Mouse (Mus musculus): ENCODE data around the gene Slc10a3. TPM values are rescaled to one million over a fixed set of nuclear protein-coding genes. Genes with fewer than 3 reads are reported as not detected.

Gene Slc10a3
- polyA plus RNA-seq, 1 experiment from 2014 or later: 6.9 TPM

DNA sequence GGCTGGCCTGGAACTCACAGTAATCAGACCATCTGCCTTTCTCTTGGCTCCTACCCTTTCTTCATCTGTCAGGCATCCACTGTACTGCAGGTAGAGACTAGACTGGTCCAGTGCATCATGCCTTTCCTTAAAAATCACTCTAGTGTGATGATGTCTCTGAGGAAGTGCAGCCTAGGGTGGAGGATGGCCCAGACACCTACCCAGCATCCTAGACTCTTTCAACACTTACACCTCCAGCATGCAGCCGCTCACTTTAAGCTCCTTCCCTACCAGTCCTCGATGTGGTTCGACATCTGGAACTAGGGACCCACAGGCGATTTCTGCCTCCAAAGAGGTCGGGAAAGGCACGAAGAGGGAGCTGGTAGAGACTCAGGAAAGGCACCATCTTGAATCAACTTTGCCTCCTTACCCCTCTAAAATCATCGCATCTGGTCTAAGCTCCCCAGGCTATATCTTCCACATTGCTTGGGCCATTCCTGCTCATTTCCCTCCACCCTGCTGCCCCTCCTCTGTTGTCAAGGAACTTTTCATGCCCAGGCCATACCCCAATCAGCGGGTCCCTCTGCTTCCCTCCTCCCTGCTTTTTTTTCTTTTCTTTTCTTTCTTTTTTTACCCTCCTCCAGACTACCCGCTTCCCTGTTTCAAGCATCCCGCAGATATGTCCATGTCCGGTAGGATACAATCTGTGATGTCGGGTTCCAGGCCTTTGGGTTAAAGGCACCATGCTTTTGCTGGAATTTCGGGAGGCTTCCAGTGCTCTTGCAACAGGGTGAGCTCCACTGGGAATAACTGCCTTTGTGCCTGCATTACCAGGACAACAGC, 20.3 kb downstream of the Slc10a3 start:
- Histone ChIP-seq H3K36me3 (no peaks in the 10 kb centered on the region), H3K4me3 (peak overlapping the region; percentile 45), H3K9ac (replicated peaks) (peak overlapping the region; percentile 51), H3K9me3 (no peaks in the 10 kb centered on the region), H3K4me2 (replicated peaks) (peak overlapping the region; percentile 54), H3K27me3 (no peaks in the 10 kb centered on the region), H3K27ac (replicated peaks) (peak overlapping the region; percentile 74), H3K4me1 (peaks cover 4% of the 10 kb centered on the region; the same call in 1 of the 2 replicates)
- ATAC-seq (replicated peaks): peak; percentile 74
- WGBS: 27% methylated on average over 13 of the region's 13 CpGs

DNA sequence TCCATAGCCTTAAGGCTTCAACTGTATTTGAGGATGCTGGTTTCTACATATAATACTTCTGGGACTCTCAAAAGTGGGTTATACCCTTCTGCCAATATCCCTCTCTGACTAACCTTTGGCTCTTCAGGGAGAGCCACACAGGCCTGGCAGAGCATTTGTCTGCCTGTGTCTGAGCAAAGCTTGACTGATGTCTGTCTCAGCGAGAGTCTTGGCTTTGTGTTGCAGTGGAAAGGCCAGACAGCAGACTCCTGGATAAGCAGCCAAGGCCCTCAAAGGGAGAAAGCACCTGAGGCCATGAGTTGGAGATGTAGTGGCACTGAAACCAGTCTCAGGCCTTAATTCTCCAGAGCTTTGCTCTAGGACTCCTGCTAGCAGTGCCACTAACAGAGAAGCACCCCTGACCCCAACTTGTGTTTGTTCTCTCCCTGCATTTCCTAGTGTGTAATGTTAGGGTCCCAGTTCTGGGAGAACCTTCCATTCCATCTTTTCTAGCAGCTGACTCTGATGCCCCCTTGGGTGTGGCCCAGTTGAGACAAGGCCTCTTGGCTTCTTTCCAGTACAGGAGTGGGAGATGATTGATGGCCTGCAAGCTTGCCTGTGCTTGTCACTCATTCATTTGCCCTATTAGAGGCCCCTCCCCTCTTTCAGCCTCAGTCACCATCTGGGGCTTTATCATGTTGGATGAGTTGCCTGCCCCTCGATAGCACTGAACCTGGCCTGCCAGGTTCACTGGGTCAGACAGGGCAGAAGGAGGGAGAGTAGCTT, 42.8 kb downstream of the Slc10a3 start:
- Histone ChIP-seq H3K27ac (replicated peaks) (peak overlapping the region; percentile 92), H3K27me3 (no peaks in the 10 kb centered on the region), H3K4me1 (peaks cover 36% of the 10 kb centered on the region), H3K9ac (replicated peaks) (peak overlapping the region; percentile 70), H3K36me3 (peaks cover 6% of the 10 kb centered on the region), H3K9me3 (no peaks in the 10 kb centered on the region), H3K4me3 (peak overlapping the region; percentile 56), H3K4me2 (replicated peaks) (peak overlapping the region; percentile 62)
- WGBS: 41% methylated on average over 2 of the region's 2 CpGs
- no peak for ATAC-seq (replicated peaks)

- Histone ChIP-seq H3K27ac (replicated peaks) (peak overlapping the region; percentile 92), H3K9me3 (no peaks in the 10 kb centered on the region), H3K27me3 (no peaks in the 10 kb centered on the region), H3K4me3 (peak overlapping the region; percentile 56), H3K4me2 (replicated peaks) (peak overlapping the region; percentile 62), H3K9ac (replicated peaks) (peak overlapping the region; percentile 70), H3K36me3 (no peaks in the 10 kb centered on the region), H3K4me1 (peaks cover 36% of the 10 kb centered on the region)
- ATAC-seq (replicated peaks): peak; percentile 54
- WGBS: 16% methylated on average over 10 of the region's 10 CpGs
These were observed 43.9 kb downstream of the Slc10a3 start for GRCm38 (mm10) chrX:74329215-74329671.

DNA sequence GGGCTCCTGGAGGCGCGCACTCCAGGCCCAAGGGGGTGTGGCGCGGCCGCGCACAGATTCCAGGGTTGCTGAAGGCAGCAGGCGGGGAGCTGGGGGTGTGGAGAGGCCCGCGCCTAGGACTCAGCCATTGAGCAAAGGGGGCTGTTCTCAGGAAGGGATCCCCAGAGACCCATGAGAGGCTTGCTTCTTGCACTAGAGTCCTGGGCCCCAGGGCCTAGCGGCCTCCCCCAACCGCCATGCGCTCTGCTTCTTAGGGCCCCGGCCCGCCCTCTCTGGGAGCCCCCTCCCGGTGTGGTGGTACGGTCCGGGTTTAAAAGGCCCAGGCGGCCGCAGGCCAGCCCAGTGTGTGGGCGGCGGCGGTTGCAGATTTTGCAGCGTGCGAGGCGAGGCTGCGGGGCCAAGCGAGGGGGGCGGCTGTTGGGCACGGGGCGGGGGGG, 44.4 kb downstream of the Slc10a3 start, which contains the start of gene Plxna3:
TSS of gene Plxna3 (plus strand) at position 342 of the 437 bp plus-strand sequence.
- ATAC-seq (replicated peaks): peak; percentile 95

More for the DNA sequence above, 44.4 kb downstream of the Slc10a3 start, which contains the start of gene Plxna3:
- 27% methylated on average over 28 of the region's 30 CpGs for WGBS
- peaks cover 36% of the 10 kb centered on the region for H3K4me1 ChIP-seq
- H3K9ac ChIP-seq (replicated peaks): peak within 1 kb of the TSS; percentile 70
- H3K27me3 ChIP-seq: no peaks in the 10 kb centered on the region
- H3K4me2 ChIP-seq (replicated peaks): peak within 1 kb of the TSS; percentile 62
- peak within 1 kb of the TSS; percentile 56 for H3K4me3 ChIP-seq
- peak within 1 kb of the TSS; percentile 92 for H3K27ac ChIP-seq (replicated peaks)
- H3K9me3 ChIP-seq: no peaks in the 10 kb centered on the region
- no peaks in the 10 kb centered on the region for H3K36me3 ChIP-seq

Other genes starting within 250 kb of the Slc10a3 start
- not detected in 2 replicates for gene Opn1mw, start 245.9 kb downstream of the Slc10a3 start, polyA plus RNA-seq (2015; fragmentation: Nextera tagmentation; extraction: Ambion mirVana)
- gene Mecp2, start 238.0 kb downstream of the Slc10a3 start, polyA plus RNA-seq (2015; fragmentation: Nextera tagmentation; extraction: Ambion mirVana): 15.9 and 16.4 TPM in 2 replicates
- not detected in 2 replicates for gene Tex28, start 205.5 kb downstream of the Slc10a3 start, polyA plus RNA-seq (2015; fragmentation: Nextera tagmentation; extraction: Ambion mirVana)
- 0.19 TPM in 1 of 2 replicates, not detected in the other for gene Tktl1, start 196.1 kb downstream of the Slc10a3 start, polyA plus RNA-seq (2015; fragmentation: Nextera tagmentation; extraction: Ambion mirVana)
- 105 and 116 TPM in 2 replicates for gene Flna, start 123.5 kb downstream of the Slc10a3 start, polyA plus RNA-seq (2015; fragmentation: Nextera tagmentation; extraction: Ambion mirVana)
- 17.7 and 18.1 TPM in 2 replicates for gene Emd, start 118.7 kb downstream of the Slc10a3 start, polyA plus RNA-seq (2015; fragmentation: Nextera tagmentation; extraction: Ambion mirVana)
- gene Rpl10, start 102.5 kb downstream of the Slc10a3 start, polyA plus RNA-seq (2015; fragmentation: Nextera tagmentation; extraction: Ambion mirVana): 503 and 525 TPM in 2 replicates
- gene Taz, start 91.4 kb downstream of the Slc10a3 start, polyA plus RNA-seq (2015; fragmentation: Nextera tagmentation; extraction: Ambion mirVana): 93.6 and 101 TPM in 2 replicates
- 2.2 and 2.4 TPM in 2 replicates for gene Dnase1l1, start 91.0 kb downstream of the Slc10a3 start, polyA plus RNA-seq (2015; fragmentation: Nextera tagmentation; extraction: Ambion mirVana)
- 185 and 191 TPM in 2 replicates for gene Atp6ap1, start 76.3 kb downstream of the Slc10a3 start, polyA plus RNA-seq (2015; fragmentation: Nextera tagmentation; extraction: Ambion mirVana)
- gene Gdi1, start 68.4 kb downstream of the Slc10a3 start, polyA plus RNA-seq (2015; fragmentation: Nextera tagmentation; extraction: Ambion mirVana): 923 and 936 TPM in 2 replicates
- gene Fam50a, start 60.3 kb downstream of the Slc10a3 start, polyA plus RNA-seq (2015; fragmentation: Nextera tagmentation; extraction: Ambion mirVana): 65.1 and 65.6 TPM in 2 replicates
- 63.0 and 68.8 TPM in 2 replicates for gene Plxna3, start 44.3 kb downstream of the Slc10a3 start, polyA plus RNA-seq (2015; fragmentation: Nextera tagmentation; extraction: Ambion mirVana)
- gene Lage3, start 19.7 kb downstream of the Slc10a3 start, polyA plus RNA-seq (2015; fragmentation: Nextera tagmentation; extraction: Ambion mirVana): 82.9 and 87.9 TPM in 2 replicates
- 68.4 and 69.0 TPM in 2 replicates for gene Ubl4a, start 131 bp downstream of the Slc10a3 start, polyA plus RNA-seq (2015; fragmentation: Nextera tagmentation; extraction: Ambion mirVana)
- 36.3 and 40.1 TPM in 2 replicates for gene Fam3a, start 19.9 kb upstream of the Slc10a3 start, polyA plus RNA-seq (2015; fragmentation: Nextera tagmentation; extraction: Ambion mirVana)
- gene Ikbkg, start 19.9 kb upstream of the Slc10a3 start, polyA plus RNA-seq (2015; fragmentation: Nextera tagmentation; extraction: Ambion mirVana): 18.1 and 19.7 TPM in 2 replicates
- gene G6pdx, start 55.8 kb upstream of the Slc10a3 start, polyA plus RNA-seq (2015; fragmentation: Nextera tagmentation; extraction: Ambion mirVana): 61.0 and 63.2 TPM in 2 replicates
- gene Gm6880, start 108.0 kb upstream of the Slc10a3 start, polyA plus RNA-seq (2015; fragmentation: Nextera tagmentation; extraction: Ambion mirVana): not detected in 2 replicates
- not detected in 2 replicates for gene Olfr1326-ps1, start 201.5 kb upstream of the Slc10a3 start, polyA plus RNA-seq (2015; fragmentation: Nextera tagmentation; extraction: Ambion mirVana)
- gene Olfr1325, start 219.3 kb upstream of the Slc10a3 start, polyA plus RNA-seq (2015; fragmentation: Nextera tagmentation; extraction: Ambion mirVana): not detected in 2 replicates

All from forebrain, embryonic 15.5 days (tissue).